ENCODE assay signal across 13 mouse cellular contexts in genomic region chr1:168457191-168457747, GRCm38 (mm10). TPM values are rescaled to one million over a fixed set of nuclear protein-coding genes. Genes with fewer than 3 reads are reported as not detected.
DNase-seq lines count a peak whose midpoint lies in the region; ATAC-seq and TF ChIP-seq lines count a peak whose summit lies in the region.
"Had no signal": no experiment of that assay in that cellular context is flagged by ENCODE, and none has a peak within 500 bp of the region (broad histone marks: within the 10 kb centered on the region; RNA-seq: fewer than 3 reads in every experiment).

No protein-coding gene starts in this region.

- H3K4me1 ChIP-seq in forebrain, embryonic 14.5 days (ENCODE audit: control insufficient read depth, insufficient read depth, low read length), result no peaks in the 10 kb centered on the region
- H3K4me1 ChIP-seq in forebrain, embryonic 11.5 days (replicated peaks; ENCODE audit: control insufficient read depth, insufficient read depth, low read length), result 0 out of 2 replicates have a peak, but pooled peaks cover 3% of the 10 kb centered on the region
- H3K4me1 ChIP-seq in liver, postnatal 0 days (ENCODE audit: insufficient read depth), result no peaks in the 10 kb centered on the region
- H3K4me1 ChIP-seq in liver, embryonic 12.5 days, result no peaks in the 10 kb centered on the region
- H3K4me1 ChIP-seq: embryonic facial prominence, embryonic 15.5 days had no signal

- no peak overlapping the region for H3K9ac ChIP-seq in forebrain, embryonic 14.5 days (ENCODE audit: low read length)
- H3K9ac ChIP-seq in forebrain, embryonic 11.5 days (ENCODE audit: low read length), result no peak overlapping the region
- no peak overlapping the region for H3K9ac ChIP-seq in liver, postnatal 0 days (replicated peaks)
- no peak overlapping the region for H3K9ac ChIP-seq in liver, embryonic 12.5 days
- H3K9ac ChIP-seq: embryonic facial prominence, embryonic 15.5 days had no signal

- intact Hi-C loops in gastrocnemius, postnatal 14 days (cut with DNase I; ENCODE audit: low total_unique reads), result no loop called here
- intact Hi-C loops in heart, postnatal 14 days (cut with DNase I), result loop anchor here (10.0 kb wide), 1 partner anchor 898 kb away; no protein-coding TSS in a partner anchor

- H3K36me3 ChIP-seq in forebrain, embryonic 14.5 days (ENCODE audit: control insufficient read depth, insufficient read depth, low read length), result no peaks in the 10 kb centered on the region
- no peaks in the 10 kb centered on the region for H3K36me3 ChIP-seq in forebrain, embryonic 11.5 days (ENCODE audit: control insufficient read depth, insufficient read depth, low read length)
- H3K36me3 ChIP-seq in liver, postnatal 0 days (replicated peaks; ENCODE audit: insufficient read depth, low read length), result no peaks in the 10 kb centered on the region
- H3K36me3 ChIP-seq in liver, embryonic 12.5 days, result no peaks in the 10 kb centered on the region
- H3K36me3 ChIP-seq: embryonic facial prominence, embryonic 15.5 days had no signal

- H3K27ac ChIP-seq in forebrain, embryonic 14.5 days (ENCODE audit: low read depth, low read length), result no peak overlapping the region
- no peak overlapping the region for H3K27ac ChIP-seq in forebrain, embryonic 11.5 days (ENCODE audit: low read depth, low read length)
- no peak overlapping the region for H3K27ac ChIP-seq in liver, postnatal 0 days (ENCODE audit: low read depth)
- no peak overlapping the region for H3K27ac ChIP-seq in liver, embryonic 12.5 days
- H3K27ac ChIP-seq: embryonic facial prominence, embryonic 15.5 days had no signal

- DNase-seq in forebrain, embryonic 14.5 days (ENCODE audit: low spot score), result peak; percentile 25
- no peak for DNase-seq in forebrain, embryonic 11.5 days (ENCODE audit: low spot score)
- DNase-seq in liver, postnatal 0 days, result no peak
- DNase-seq in gastrocnemius, postnatal 14 days, result peak; percentile 20
- DNase-seq in heart, postnatal 14 days, result peak; percentile 23 to 49
- DNase-seq in urinary bladder, postnatal 14 days (ENCODE audit: low spot score), result no peak
- DNase-seq in testis, postnatal 10 days (ENCODE audit: low spot score), result no peak
- DNase-seq: cerebellum, postnatal 36 days; right cerebral cortex, postnatal 25 days had no signal

- 0 out of 2 replicates have a peak, but pooled peaks have one; percentile 2 for TF ChIP-seq CTCF in liver, postnatal 0 days (IDR thresholded peaks at IDR 0.05; ENCODE audit: low read depth)

- H3K4me2 ChIP-seq in forebrain, embryonic 14.5 days (ENCODE audit: low read length), result no peak overlapping the region
- no peak overlapping the region for H3K4me2 ChIP-seq in forebrain, embryonic 11.5 days (ENCODE audit: low read depth, low read length, severe bottlenecking)
- H3K4me2 ChIP-seq in liver, postnatal 0 days (ENCODE audit: low read depth, low read length), result no peak overlapping the region
- no peak overlapping the region for H3K4me2 ChIP-seq in liver, embryonic 12.5 days
- H3K4me2 ChIP-seq: embryonic facial prominence, embryonic 15.5 days; liver, embryonic 11.5 days had no signal

- no peak overlapping the region for H3K4me3 ChIP-seq in forebrain, embryonic 14.5 days (ENCODE audit: low read depth, low read length)
- no peak overlapping the region for H3K4me3 ChIP-seq in forebrain, embryonic 11.5 days (ENCODE audit: low read depth, low read length)
- H3K4me3 ChIP-seq in liver, postnatal 0 days (ENCODE audit: low read depth, low read length), result no peak overlapping the region
- H3K4me3 ChIP-seq in liver, embryonic 12.5 days, result no peak overlapping the region
- H3K4me3 ChIP-seq: embryonic facial prominence, embryonic 15.5 days had no signal

- 43% methylated on average over 7 of the region's 7 CpGs for WGBS in forebrain, embryonic 14.5 days
- 47% methylated on average over 7 of the region's 7 CpGs for WGBS in forebrain, embryonic 11.5 days
- WGBS in liver, postnatal 0 days (ENCODE audit: insufficient replicate concordance), result 53% methylated on average over 7 of the region's 7 CpGs
- whole genome bisulfite sequencing in liver, embryonic 12.5 days (ENCODE audit: insufficient replicate concordance), result 52% methylated on average over 7 of the region's 7 CpGs

- no peak for TF ChIP-seq EP300 in liver, postnatal 0 days (IDR thresholded peaks at IDR 0.05; ENCODE audit: low read depth)

- no peak for ATAC-seq in forebrain, embryonic 14.5 days
- ATAC-seq in forebrain, embryonic 11.5 days (replicated peaks; ENCODE audit: low FRiP score), result no peak
- no peak for ATAC-seq in liver, postnatal 0 days
- ATAC-seq in liver, embryonic 12.5 days, result no peak
- ATAC-seq: intestine, embryonic 16.5 days had no signal

- no peaks in the 10 kb centered on the region for H3K9me3 ChIP-seq in forebrain, embryonic 14.5 days (replicated peaks; ENCODE audit: control insufficient read depth, low read length)
- no peaks in the 10 kb centered on the region for H3K9me3 ChIP-seq in forebrain, embryonic 11.5 days (ENCODE audit: control insufficient read depth, low read length)
- no peaks in the 10 kb centered on the region for H3K9me3 ChIP-seq in liver, postnatal 0 days (ENCODE audit: low read length)
- no peaks in the 10 kb centered on the region for H3K9me3 ChIP-seq in liver, embryonic 12.5 days (replicated peaks)
- H3K9me3 ChIP-seq: embryonic facial prominence, embryonic 15.5 days had no signal

- H3K27me3 ChIP-seq in forebrain, embryonic 14.5 days (replicated peaks; ENCODE audit: control insufficient read depth, insufficient read depth, low read length), result no peaks in the 10 kb centered on the region
- no peaks in the 10 kb centered on the region for H3K27me3 ChIP-seq in forebrain, embryonic 11.5 days (ENCODE audit: control insufficient read depth, insufficient read depth, low read length)
- no peaks in the 10 kb centered on the region for H3K27me3 ChIP-seq in liver, postnatal 0 days (ENCODE audit: insufficient read depth, low read length)
- no peaks in the 10 kb centered on the region for H3K27me3 ChIP-seq in liver, embryonic 12.5 days (replicated peaks)
- H3K27me3 ChIP-seq: embryonic facial prominence, embryonic 15.5 days had no signal

RNA-seq across cellular contexts. Expression of gene Pbx1, which starts 25.2 kb away (rescaled TPM):
- polyA plus RNA-seq in forebrain, embryonic 14.5 days (2014; fragmentation: Nextera tagmentation; extraction: Ambion mirVana), result 66.7 and 76.8 TPM in 2 replicates
- polyA plus RNA-seq in forebrain, embryonic 11.5 days (2014; fragmentation: Nextera tagmentation; extraction: Ambion mirVana), result 45.8 and 51.1 TPM in 2 replicates
- 4.0 TPM in 2 replicates for polyA plus RNA-seq in liver, postnatal 0 days (2015; fragmentation: Nextera tagmentation; extraction: Ambion mirVana)
- polyA plus RNA-seq in liver, embryonic 12.5 days (2016; fragmentation: Nextera tagmentation; extraction: Ambion mirVana), result 6.8 and 6.9 TPM in 2 replicates
- total RNA-seq in gastrocnemius, postnatal 14 days (2021), result 10 to 100 TPM; 20.3 to 23.0 TPM
- total RNA-seq in heart, postnatal 14 days (2021), result 10 to 100 TPM; 54.2 to 63.0 TPM

Comparison
In these comparisons a context has a peak if more than half of its experiments do, and no peak if none do; other contexts are left out.
1. DNase-seq: peak in forebrain, embryonic 14.5 days (single experiment), gastrocnemius, postnatal 14 days (single experiment) and heart, postnatal 14 days (2 of 2); none in forebrain, embryonic 11.5 days (single experiment), liver, postnatal 0 days (single experiment), urinary bladder, postnatal 14 days (single experiment) and testis, postnatal 10 days (single experiment).